Mouse (Mus musculus) forebrain, embryonic 15.5 days (tissue): ENCODE results near the gene Susd6. TPM values are rescaled to one million over a fixed set of nuclear protein-coding genes. Genes with fewer than 3 reads are reported as not detected.
"Not testable (repeated sequence)": the region's sequence is repeated elsewhere in the genome, so short reads cannot be mapped to it uniquely, and the experiment has no call there.

ENCODE experiments used
- ATAC-seq: fragments of 200-750 bp; cut with Nextera tagmentation; replicated peaks from 2 replicates; pipeline ENCODE4 v1.8.0; 2017; ENCODE audit warnings: mild to moderate bottlenecking, moderate TSS enrichment, moderate library complexity
- H3K27ac ChIP-seq: fragments of 300-500 bp; sonication (generic); replicated peaks from 2 replicates; pipeline ENCODE4 v1.5.1; 2015; ENCODE audit warnings: mild to moderate bottlenecking, inconsistent platforms
- H3K27me3 ChIP-seq: fragments of 300-500 bp; sonication (generic); 2 replicates; pipeline ENCODE4 v1.6.1; 2015; ENCODE audit warnings: inconsistent platforms
- H3K36me3 ChIP-seq: fragments of 300-500 bp; sonication (generic); 2 replicates; pipeline ENCODE4 v1.6.1; 2015; ENCODE audit warnings: mild to moderate bottlenecking, inconsistent platforms
- H3K4me1 ChIP-seq: fragments of 300-500 bp; sonication (generic); 2 replicates; pipeline ENCODE4 v1.6.1; 2015; ENCODE audit warnings: inconsistent platforms
- H3K4me2 ChIP-seq: fragments of 300-500 bp; sonication (generic); replicated peaks from 2 replicates; pipeline ENCODE4 v1.6.1; 2015; ENCODE audit warnings: mild to moderate bottlenecking, inconsistent platforms
- H3K4me3 ChIP-seq: fragments of 300-500 bp; sonication (generic); 2 replicates; pipeline ENCODE4 v1.5.1; 2015; ENCODE audit warnings: mild to moderate bottlenecking, inconsistent platforms
- H3K9ac ChIP-seq: fragments of 300-500 bp; sonication (generic); replicated peaks from 2 replicates; pipeline ENCODE4 v1.6.1; 2015; ENCODE audit warnings: mild to moderate bottlenecking, inconsistent platforms
- H3K9me3 ChIP-seq: fragments of 300-500 bp; sonication (generic); 2 replicates; pipeline ENCODE4 v1.6.1; 2016; ENCODE audit warnings: inconsistent platforms
- WGBS: fragments of 180-500 bp; shearing (Covaris S2); methylation state at CpG from one replicate; pipeline ENCODE4 v1.1.7; 2015; ENCODE audit warnings: mixed read lengths; 5-methylcytosine and 5-hydroxymethylcytosine counted together
- polyA plus RNA-seq: library from polyadenylated mRNA; unstranded; fragments of >200 nt; fragmentation: Nextera tagmentation; extraction: Ambion mirVana; gene quantifications from 2 replicates; pipeline ENCODE4 v1.2.1, GENCODE M21; 2015

Gene Susd6
- polyA plus RNA-seq, 1 experiment from 2014 or later, result 14.3 TPM

DNA sequence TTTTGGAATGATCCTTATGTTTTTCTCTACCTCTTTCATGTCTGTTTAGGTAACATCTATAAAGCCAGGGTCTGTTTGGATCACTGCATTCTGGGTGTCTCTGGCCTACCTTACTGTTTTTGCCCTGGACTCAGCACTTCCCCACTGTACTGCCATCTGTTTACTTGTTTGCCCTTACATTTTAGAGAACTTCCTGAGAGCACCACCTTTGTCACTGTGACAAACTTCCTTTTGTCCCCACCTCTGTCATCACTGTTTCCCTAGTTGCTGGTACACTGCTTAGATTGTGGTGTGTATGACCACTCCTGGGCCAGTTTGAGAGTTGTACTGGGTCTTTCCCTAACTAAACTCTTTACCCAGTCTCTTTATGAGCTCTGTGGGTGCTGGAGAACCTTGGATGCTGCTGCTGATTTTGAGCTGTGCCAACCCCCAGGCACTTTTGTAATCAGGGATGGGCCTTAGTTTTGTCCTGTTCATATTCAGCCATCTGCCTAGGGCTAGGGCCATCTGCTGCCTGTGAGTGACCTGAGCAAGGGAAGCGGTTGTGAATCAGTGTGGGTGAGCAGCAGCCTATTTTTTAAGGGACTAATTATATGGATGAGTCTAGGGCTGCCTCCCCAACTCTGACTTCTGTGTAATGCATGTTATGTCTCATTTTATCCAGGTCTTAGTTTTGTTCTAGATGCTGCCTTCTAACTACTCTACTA is 26.2 kb downstream of the Susd6 start:
- WGBS, result 24% methylated on average over 1 of the region's 1 CpGs
- H3K4me3 ChIP-seq, result no peak overlapping the region
- peak overlapping the region; percentile 9; the same call in 1 of the 2 replicates for H3K27ac ChIP-seq
- 0 out of 2 replicates have a peak, but pooled peaks have one; percentile 41 for ATAC-seq
- H3K4me1 ChIP-seq, result peaks cover 17% of the 10 kb centered on the region
- no peak overlapping the region for H3K9ac ChIP-seq
- no peak overlapping the region for H3K4me2 ChIP-seq
- H3K9me3 ChIP-seq, result no peaks in the 10 kb centered on the region
- no peaks in the 10 kb centered on the region for H3K27me3 ChIP-seq
- H3K36me3 ChIP-seq, result no peaks in the 10 kb centered on the region

DNA sequence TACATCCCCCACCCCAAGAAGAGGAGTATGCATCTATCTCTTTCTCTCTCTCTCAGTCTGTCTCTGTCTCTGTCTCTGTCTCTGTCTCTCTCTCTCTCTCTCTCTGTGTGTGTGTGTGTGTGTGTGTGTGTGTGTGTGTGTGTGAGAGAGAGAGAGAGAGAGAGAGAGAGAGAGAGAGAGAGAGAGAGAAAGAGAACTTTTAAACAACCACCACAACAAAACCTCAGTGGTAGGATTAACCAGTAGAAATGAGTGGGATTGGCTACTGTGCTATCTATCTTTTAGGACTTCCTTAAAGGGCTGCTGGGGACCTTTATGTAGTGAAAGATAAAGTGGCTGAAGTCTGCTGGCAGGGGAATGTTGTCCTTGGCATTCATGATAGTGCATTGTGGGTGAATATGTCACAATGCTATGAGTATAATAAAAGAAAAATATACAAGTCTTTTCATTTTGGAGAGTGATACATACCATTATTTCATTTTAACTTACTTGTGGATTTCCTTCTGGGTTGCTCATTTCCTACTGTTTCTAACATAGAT is 27.5 kb downstream of the Susd6 start:
- Histone ChIP-seq H3K4me2 (no peak overlapping the region), H3K4me1 (peaks cover 10% of the 10 kb centered on the region), H3K36me3 (no peaks in the 10 kb centered on the region), H3K4me3 (no peak overlapping the region), H3K27ac (no peak overlapping the region), H3K27me3 (no peaks in the 10 kb centered on the region), H3K9me3 (no peaks in the 10 kb centered on the region), H3K9ac (no peak overlapping the region)
- no peak for ATAC-seq

DNA sequence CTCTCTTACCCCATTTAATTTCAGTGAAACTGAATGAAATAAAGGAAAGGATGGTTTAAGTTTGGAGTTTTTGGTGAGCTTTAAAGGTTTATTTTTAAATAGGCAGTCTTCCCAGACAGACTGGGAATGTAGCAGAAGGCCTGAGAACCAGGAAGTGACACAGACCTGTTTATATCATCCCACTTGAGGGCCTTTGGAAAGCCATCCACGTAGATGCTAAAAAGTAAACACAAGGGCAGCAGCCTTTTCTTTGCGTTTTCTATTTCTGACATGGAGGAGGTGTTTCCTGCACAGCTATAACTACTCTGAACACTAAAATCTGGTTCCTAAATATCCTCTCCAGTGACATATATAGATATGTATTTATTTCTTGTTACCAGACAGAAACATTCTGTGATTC is 28.7 kb downstream of the Susd6 start:
- not testable (repeated sequence) for H3K4me2 ChIP-seq, H3K9ac ChIP-seq, H3K4me3 ChIP-seq, H3K9me3 ChIP-seq, H3K27me3 ChIP-seq, ATAC-seq, H3K36me3 ChIP-seq, H3K27ac ChIP-seq
- peaks cover 10% of the 10 kb centered on the region for H3K4me1 ChIP-seq
- 81% methylated on average over 2 of the region's 2 CpGs for WGBS

DNA sequence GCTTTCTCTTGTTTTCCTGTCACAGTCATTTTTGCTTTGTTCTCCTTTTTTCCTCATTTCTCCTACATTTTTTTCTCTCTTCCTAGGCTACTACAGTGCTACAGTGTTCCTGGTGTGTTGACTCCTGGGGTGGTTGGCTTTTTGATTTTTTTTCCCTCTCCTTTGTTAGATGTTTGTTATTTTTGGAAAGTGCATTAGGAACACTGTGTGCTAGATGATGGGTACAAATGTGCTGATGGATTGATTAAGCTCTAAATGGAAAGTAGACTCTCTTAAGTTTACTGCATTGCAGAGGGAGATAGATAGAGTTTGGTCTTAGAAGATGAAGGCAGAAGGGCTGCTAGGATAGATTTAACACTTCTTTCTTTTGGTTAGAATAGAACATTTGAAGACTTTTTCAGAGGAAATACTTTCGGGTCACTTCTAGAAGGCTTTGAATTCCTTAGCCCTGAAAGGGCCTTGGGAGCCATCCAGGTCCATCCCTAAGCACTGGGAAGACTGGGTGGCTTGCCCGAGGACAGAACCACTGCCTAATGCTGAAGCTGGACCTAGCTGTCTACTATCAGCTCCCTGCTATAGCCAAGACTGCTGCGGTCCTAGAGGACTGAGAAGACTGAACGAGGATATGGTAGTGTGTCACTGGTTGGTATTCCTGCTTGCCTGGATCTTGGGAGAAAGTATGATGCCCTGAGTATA is 31.1 kb downstream of the Susd6 start:
- ATAC-seq, result no peak
- no peaks in the 10 kb centered on the region for H3K36me3 ChIP-seq
- no peak overlapping the region for H3K27ac ChIP-seq
- H3K4me1 ChIP-seq, result peaks cover 11% of the 10 kb centered on the region
- H3K4me3 ChIP-seq, result no peak overlapping the region
- no peak overlapping the region for H3K9ac ChIP-seq
- 90% methylated on average over 4 of the region's 4 CpGs for WGBS
- H3K4me2 ChIP-seq, result no peak overlapping the region
- no peaks in the 10 kb centered on the region for H3K9me3 ChIP-seq
- H3K27me3 ChIP-seq, result no peaks in the 10 kb centered on the region

DNA sequence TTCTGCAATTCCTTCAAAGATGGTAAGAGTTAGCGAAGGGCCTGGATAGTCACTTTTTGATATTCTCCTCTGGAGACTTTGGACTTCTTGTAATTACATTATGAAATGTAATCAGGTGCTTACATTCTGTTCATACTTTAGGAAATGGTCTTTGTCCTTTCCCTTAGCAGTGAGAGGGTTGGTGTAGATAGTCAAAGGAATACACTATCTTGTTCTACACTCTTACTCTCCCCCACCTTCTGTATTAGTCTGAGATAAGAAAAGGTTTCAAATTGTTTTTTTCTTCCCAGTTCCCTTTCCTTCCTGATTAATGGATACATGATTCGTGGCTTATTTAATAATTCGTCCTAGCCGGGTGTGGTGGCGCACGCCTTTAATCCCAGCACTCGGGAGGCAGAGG is 32.2 kb downstream of the Susd6 start:
- Histone ChIP-seq H3K27ac (no peak overlapping the region), H3K27me3 (no peaks in the 10 kb centered on the region), H3K4me1 (peaks cover 14% of the 10 kb centered on the region; the same call in 1 of the 2 replicates), H3K9me3 (no peaks in the 10 kb centered on the region), H3K4me3 (no peak overlapping the region), H3K4me2 (no peak overlapping the region), H3K36me3 (no peaks in the 10 kb centered on the region), H3K9ac (no peak overlapping the region)
- 99% methylated on average over 7 of the region's 7 CpGs for WGBS
- ATAC-seq, result no peak

DNA sequence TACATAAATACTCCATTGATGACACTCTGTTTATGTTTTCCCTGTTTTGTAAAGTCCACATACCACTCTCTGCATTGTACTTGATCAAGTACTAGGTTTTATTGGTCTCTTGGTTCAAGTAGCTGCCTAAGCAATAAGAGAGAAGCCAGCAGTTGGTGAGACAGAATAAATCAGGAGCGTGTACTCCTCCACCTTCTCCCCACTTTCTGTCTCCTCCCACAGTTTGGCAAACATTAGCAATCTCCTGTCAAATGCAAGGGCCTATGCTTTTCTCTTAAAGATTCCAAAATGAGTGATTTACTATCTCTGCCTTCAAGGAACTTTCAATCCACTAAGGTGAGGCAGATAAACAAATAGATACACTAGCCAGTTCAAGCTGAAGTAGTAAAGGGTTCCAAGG is 33.9 kb downstream of the Susd6 start:
- Histone ChIP-seq H3K4me3 (no peak overlapping the region), H3K27me3 (no peaks in the 10 kb centered on the region), H3K9me3 (no peaks in the 10 kb centered on the region), H3K36me3 (no peaks in the 10 kb centered on the region), H3K4me1 (peaks cover 21% of the 10 kb centered on the region; the same call in 1 of the 2 replicates), H3K9ac (no peak overlapping the region), H3K27ac (no peak overlapping the region), H3K4me2 (no peak overlapping the region)
- no peak for ATAC-seq
- WGBS, result 94% methylated on average over 1 of the region's 1 CpGs

DNA sequence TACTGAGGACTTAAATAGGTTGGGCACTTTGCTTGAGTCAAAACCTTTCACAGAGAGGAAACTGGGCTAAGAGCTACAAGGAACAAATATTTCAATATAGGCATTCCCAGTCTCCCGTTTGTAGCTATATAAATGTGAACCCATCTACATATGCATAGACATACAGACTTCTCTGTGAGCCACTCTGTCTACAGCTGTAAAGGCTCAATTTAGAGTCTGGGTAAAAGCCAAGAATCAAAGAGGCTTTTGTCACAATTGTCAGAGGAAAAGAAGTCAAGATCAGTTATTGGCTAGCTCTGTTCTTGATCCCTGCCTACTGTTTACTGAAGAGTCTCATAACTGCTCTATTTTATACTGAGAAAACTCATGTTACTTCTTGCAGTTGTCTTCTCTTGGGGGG is 36.1 kb downstream of the Susd6 start:
- WGBS, result 33% methylated on average over 1 of the region's 1 CpGs
- Histone ChIP-seq H3K4me2 (no peak overlapping the region), H3K36me3 (no peaks in the 10 kb centered on the region), H3K9ac (no peak overlapping the region), H3K4me3 (no peak overlapping the region), H3K9me3 (no peaks in the 10 kb centered on the region), H3K27me3 (no peaks in the 10 kb centered on the region), H3K27ac (no peak overlapping the region), H3K4me1 (peaks cover 21% of the 10 kb centered on the region; the same call in 1 of the 2 replicates)
- ATAC-seq, result no peak

DNA sequence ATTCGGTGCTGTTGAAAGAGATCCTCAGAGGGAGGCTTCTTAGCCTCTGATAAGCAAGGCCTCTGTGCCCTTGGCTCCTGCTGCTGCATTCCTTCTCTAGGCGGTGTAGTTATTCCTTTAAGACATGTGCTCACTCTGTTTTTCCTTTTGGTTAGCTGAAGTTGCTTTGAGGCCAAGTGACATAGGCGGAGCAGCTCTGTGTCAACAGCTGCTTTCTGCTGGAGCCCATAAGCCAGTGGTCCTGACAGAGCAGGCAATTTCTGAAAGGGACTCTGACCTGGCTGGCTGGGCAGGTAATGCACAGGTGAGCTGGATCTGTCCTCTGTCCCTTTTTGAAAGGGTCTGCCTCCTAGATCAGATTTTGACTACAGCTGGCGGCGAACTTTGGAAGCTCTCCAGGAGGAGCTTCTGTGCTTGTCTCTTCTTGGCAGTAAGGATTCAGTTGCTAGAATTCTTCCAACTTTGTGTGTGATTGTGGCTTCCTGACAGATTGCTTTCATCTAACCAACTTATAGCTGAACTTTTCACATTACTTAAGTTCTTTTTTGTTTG is 37.2 kb downstream of the Susd6 start:
- no peak overlapping the region for H3K4me3 ChIP-seq
- H3K9me3 ChIP-seq, result no peaks in the 10 kb centered on the region
- 65% methylated on average over 5 of the region's 5 CpGs for WGBS
- peak overlapping the region; percentile 76 for H3K27ac ChIP-seq
- H3K36me3 ChIP-seq, result no peaks in the 10 kb centered on the region
- no peak for ATAC-seq
- peaks cover 21% of the 10 kb centered on the region; the same call in 1 of the 2 replicates for H3K4me1 ChIP-seq
- H3K9ac ChIP-seq, result no peak overlapping the region
- H3K4me2 ChIP-seq, result no peak overlapping the region
- no peaks in the 10 kb centered on the region for H3K27me3 ChIP-seq

DNA sequence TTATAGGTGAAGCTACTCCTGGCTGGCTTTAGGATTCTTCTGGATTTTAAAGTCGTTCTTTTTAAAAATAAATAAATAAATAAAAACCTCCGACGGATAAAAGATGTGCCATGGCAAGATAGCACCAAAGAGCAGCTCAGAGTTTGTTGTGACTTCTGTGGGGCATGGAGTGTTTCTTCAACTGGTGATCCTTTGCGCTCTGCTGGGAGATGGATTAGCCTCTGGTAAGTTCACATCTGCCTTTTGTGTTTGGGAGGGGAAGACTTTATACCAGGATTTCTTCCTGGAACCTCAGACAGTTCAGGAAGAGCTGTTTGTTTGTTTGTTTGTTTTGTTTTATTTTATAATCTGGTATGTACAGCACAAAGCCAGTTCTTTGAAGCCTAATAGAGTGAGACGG is 37.7 kb downstream of the Susd6 start:
- 87% methylated on average over 5 of the region's 5 CpGs for WGBS
- no peak overlapping the region for H3K27ac ChIP-seq
- H3K9me3 ChIP-seq, result no peaks in the 10 kb centered on the region
- no peak overlapping the region for H3K4me3 ChIP-seq
- ATAC-seq, result no peak
- H3K9ac ChIP-seq, result no peak overlapping the region
- no peak overlapping the region for H3K4me2 ChIP-seq
- no peaks in the 10 kb centered on the region for H3K27me3 ChIP-seq
- no peaks in the 10 kb centered on the region for H3K36me3 ChIP-seq
- peaks cover 21% of the 10 kb centered on the region; the same call in 1 of the 2 replicates for H3K4me1 ChIP-seq

DNA sequence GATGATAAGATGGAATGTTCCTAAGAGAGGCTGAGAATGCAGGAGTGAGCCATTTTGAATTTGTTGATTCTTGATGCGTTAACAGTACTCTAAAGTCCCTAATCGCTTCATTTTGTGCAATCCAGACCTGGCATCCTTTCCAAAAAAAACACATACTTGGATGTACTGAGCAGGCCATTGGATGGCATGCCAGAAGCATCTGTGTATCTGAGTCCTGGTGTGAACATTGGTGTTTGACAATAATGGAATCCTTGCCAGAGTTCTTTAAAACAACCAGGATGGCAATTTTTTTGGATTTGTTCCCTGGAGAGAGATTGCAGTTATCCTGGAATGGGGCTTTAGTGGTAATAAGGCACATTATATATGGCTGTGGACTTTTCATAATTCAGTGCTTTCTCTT is 38.6 kb downstream of the Susd6 start:
- 68% methylated on average over 2 of the region's 2 CpGs for WGBS
- H3K4me1 ChIP-seq, result peaks cover 21% of the 10 kb centered on the region; the same call in 1 of the 2 replicates
- no peaks in the 10 kb centered on the region for H3K36me3 ChIP-seq
- H3K9ac ChIP-seq, result no peak overlapping the region
- no peak overlapping the region for H3K4me2 ChIP-seq
- H3K27me3 ChIP-seq, result no peaks in the 10 kb centered on the region
- no peak for ATAC-seq
- H3K27ac ChIP-seq, result no peak overlapping the region
- H3K4me3 ChIP-seq, result no peak overlapping the region
- no peaks in the 10 kb centered on the region for H3K9me3 ChIP-seq

DNA sequence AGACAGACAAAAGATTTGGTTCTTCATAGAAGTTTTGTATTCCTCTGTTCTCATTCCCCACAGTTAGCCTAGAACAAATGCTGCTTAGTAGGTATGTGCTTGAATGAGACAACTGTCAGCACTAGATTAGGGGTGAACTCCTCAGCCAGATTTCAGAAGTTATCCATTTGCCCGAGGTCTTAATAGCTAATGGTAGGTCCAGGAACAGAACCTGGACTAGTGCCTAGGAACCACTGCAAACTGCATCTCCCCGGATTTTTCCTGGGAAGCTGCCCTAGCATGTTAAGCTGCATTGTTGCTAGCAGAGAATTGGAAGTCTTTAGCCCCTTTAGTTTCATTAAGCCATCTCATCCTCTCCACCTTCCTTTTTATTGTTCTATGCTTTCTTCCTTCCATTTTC is 39.9 kb downstream of the Susd6 start:
- no peak overlapping the region for H3K27ac ChIP-seq
- no peak for ATAC-seq
- WGBS, result 64% methylated on average over 2 of the region's 2 CpGs

DNA sequence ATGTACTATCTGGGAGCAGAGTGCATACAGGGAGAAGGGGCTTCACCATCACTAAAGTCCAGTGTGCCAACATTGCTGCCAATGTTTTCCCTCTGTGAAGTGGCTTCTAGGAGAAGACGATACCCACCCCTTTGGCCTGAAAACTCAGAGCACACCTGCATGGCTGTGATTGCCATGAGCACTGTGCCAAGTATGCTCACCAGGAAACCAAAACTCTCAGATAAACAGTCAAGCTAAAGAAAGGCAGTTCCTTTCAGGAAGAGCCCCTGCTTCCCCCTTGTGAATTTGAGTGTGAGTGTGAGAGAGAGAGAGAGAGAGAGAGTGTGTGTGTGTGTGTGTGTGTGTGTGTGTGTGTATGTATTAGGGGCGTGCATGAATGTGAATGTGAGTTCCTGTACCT is 40.5 kb downstream of the Susd6 start:
- Histone ChIP-seq H3K27me3 (no peaks in the 10 kb centered on the region), H3K36me3 (no peaks in the 10 kb centered on the region), H3K4me1 (peaks cover 20% of the 10 kb centered on the region; the same call in 1 of the 2 replicates), H3K9me3 (no peaks in the 10 kb centered on the region), H3K27ac (no peak overlapping the region), H3K4me3 (no peak overlapping the region), H3K9ac (no peak overlapping the region), H3K4me2 (no peak overlapping the region)
- WGBS, result 67% methylated on average over 2 of the region's 2 CpGs
- ATAC-seq, result no peak

More for the DNA sequence above, 39.9 kb downstream of the Susd6 start:
- H3K36me3 ChIP-seq, result no peaks in the 10 kb centered on the region
- H3K4me1 ChIP-seq, result peaks cover 21% of the 10 kb centered on the region; the same call in 1 of the 2 replicates
- no peak overlapping the region for H3K4me3 ChIP-seq
- H3K9me3 ChIP-seq, result no peaks in the 10 kb centered on the region
- no peak overlapping the region for H3K9ac ChIP-seq
- no peaks in the 10 kb centered on the region for H3K27me3 ChIP-seq
- H3K4me2 ChIP-seq, result no peak overlapping the region
